Mouse (Mus musculus) lung, adult 2 months (tissue): Measurements from ENCODE around the gene Dctd.

Source experiments
- CTCF ChIP-seq: fragments of 200-500 bp; IDR thresholded peaks from 2 replicates; pipeline ENCODE4 v1.5.1; 2011; ENCODE audit warnings: mild to moderate bottlenecking, low read length, control low read depth; ENCODE audit not compliant: insufficient read depth
- POLR2A ChIP-seq: fragments of 200-500 bp; IDR thresholded peaks from 2 replicates; pipeline ENCODE4 v1.6.1; 2011; ENCODE audit warnings: low read depth, mild to moderate bottlenecking, control low read depth, low read length, borderline replicate concordance; ENCODE audit errors: extremely low read depth

DNA sequence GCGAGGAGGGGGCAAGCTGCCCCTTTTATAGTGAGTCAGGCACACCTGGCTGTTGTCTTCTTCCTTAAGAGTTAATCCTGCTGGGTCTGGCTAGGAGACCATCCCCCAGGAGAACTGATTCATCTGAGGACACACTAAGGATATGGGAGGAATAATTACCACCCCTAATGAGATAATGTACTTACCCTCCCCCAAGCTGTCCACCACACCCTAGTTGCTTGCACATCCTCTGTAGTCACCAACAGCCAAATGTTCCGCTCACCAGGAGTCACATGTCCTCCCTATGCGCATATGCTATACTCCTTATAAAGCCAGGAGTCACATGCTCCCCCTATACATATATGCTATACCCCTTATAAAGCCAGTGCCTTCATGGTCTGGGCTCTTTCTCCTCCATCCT, 82.1 kb downstream of the Dctd start:
- TF ChIP-seq CTCF (no peak), POLR2A (no peak)
